Mouse (Mus musculus) monocyte, adult 2 months (primary cell): ENCODE data around the gene Kbtbd13.

Experiments
- DNase-seq, 2 experiments: peaks; one replicate each; pipeline ENCODE4 v3.0.0; 2022; ENCODE audit warnings: low spot score in 2 of 2, low read depth in 1 of 2

Kbtbd13 gene

GRCm38 (mm10) chr9:65394360-65394759 lies 2.9 kb upstream of the Kbtbd13 start:
- no peak for DNase-seq

DNA sequence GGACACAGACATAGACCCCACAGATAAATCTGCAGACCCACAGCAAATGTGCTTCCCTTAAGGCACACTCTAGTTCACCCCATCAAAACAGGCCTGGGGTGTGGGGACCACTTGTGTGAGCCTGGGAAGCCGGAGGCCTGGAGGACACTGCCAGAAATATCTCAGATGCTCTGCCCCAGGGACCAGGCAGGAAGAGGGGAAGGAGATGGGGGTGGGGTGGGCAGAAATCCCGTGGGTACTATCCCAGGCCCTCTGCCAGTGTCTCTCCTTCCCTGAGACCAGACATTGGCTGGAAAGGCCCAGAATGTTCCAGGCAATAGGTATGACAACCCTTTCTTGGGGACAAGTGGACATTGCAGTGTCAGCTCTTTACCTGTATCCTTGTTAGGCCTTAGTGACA lies 2.2 kb upstream of the Kbtbd13 start:
- DNase-seq = no peak

DNA sequence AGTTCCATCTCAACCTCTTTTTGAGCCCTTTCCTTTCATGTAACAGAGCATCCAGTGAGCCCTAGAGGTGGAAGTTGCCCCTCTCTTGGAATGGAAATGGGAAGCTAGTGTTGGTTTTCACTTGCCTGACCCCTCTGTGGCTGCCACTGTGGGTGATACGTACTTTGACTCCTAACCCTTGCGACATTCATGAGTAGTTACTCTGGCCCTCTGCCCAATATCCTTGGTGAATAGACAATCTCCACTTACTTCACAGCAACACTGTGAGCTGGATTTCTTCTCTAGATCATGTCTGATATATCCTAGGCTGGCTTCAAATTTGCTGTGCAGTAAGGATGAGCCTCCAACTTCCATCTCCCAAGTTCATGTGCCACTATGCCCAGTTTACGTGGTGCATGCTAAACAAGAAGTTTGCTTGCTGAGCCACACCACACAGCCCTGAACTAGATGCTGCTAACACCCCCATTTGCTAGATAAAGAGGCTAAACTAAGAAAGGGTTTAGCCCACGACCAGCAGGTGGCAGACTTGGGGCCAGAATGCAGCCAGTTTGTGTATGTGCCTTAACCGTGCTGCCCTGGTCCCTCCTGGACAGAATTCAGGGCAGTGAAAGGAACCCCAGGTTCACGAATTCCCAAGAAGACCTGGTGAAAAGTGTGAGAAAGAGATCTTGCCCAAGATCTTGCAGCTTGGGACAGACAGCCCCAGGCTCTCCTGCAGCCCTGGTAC lies 1.3 kb upstream of the Kbtbd13 start:
- no peak for DNase-seq

DNA sequence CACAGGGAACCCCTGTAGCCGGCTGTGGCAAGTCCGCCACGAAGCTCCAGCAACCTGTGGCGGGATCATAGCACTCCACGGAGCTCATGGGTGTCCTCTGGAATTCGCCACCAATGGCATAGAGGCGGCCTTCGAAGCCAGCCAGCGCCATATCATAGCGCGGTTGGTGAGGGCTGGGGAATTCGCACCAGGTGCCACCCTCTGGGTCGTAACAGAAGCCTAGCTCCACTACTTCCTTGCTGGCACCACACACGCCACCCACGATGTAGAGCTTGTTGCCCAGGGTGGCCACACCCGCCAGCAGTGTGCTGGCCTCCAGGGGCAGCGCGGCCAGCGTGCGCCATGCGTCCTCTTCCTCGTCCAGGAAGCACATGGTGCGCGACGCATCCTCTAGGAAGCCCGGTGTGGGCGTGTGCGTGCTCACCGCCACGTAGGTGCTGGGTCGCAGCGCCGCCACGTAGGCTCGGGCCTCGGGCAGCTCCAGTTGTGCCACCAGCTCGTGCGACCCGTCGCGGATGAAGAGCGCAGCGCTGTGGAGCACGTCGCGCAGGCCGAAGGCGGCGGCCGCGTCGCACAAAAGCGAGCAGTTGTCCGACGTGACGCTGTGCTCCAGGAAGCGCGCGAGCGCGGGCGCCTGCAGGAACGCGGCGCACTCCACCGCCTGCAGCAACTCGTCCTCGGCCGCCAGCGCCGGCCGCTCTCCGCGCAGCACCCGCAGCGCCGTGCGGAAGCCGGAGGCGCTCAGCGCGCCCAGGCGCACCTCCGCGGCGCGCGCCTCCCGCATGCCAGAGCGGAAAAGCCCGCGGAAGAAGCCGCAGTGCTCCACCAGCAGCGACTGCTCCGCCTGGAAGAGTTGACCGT lies 470 bp downstream of the Kbtbd13 start:
- DNase-seq = no peak

GRCm38 (mm10) chr9:65386373-65387140 lies 4.9 kb downstream of the Kbtbd13 start:
- no peak for DNase-seq

- DNase-seq = no peak
Measured at GRCm38 (mm10) chr9:65384276-65384675, 7.2 kb downstream of the Kbtbd13 start.

DNA sequence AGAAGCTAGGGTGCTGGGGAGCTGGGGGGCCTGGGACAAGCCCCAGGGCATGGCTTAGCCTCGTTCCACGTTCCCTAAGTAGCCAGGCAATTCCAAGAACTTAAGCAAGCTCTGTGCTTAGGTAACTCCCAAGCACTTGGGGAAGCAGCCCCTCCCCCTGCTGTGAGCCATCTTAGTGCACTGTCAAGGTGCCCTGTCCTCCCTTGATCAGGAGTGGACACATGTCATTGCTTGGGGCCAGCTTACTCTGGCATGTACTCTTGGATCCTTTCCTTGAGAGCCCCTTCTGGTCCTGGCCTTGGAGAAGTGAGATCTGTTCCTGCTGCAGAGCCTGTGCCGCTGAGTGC lies 8.7 kb downstream of the Kbtbd13 start:
- DNase-seq = no peak

- no peak for DNase-seq
Measured at GRCm38 (mm10) chr9:65382031-65382750, 9.3 kb downstream of the Kbtbd13 start.

- no peak for DNase-seq
Measured at GRCm38 (mm10) chr9:65381017-65381590, 10.3 kb downstream of the Kbtbd13 start.

DNA sequence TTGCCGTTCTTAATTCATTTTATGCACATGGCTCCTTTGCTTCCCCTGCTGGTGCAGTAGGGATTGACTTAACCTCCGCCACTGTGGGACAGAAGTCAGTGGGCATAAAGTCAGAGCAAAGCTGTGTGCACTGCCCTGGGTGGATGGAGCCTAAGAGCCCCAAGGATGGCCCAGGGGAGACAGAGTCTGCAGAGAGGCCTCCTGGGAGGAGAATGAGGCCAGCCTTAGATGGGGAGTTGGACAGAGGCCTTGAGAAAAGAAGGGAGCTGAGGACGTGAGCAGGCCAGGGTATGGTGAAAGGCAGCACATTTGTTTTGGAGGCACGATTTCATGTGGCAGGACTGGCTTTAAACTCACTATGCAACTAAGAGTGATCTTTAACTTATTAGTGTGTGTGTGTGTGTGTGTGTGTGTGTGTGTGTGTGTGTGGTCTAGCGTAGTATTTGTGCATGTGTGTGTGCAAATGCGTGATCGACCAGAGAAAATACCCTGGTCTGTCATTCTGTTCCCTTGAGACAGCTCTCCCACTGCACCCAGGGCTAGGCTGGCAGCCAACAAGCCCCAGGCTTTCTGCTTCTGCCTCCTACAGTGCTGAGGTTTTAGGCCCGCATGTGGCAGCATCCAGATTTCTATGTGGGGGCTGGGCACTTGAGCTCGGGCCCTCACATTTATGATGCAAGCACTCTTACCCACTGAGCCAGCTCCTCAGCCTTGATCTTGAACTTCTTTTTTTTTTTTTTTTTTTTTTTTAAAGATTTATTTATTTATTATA lies 16.1 kb downstream of the Kbtbd13 start:
- no peak for DNase-seq

- no peak for DNase-seq
Measured at GRCm38 (mm10) chr9:65374468-65375162, 16.8 kb downstream of the Kbtbd13 start.

GRCm38 (mm10) chr9:65372449-65372848 lies 19.0 kb downstream of the Kbtbd13 start:
- DNase-seq = no peak

GRCm38 (mm10) chr9:65371756-65372155 lies 19.7 kb downstream of the Kbtbd13 start:
- no peak for DNase-seq

GRCm38 (mm10) chr9:65365721-65366120 lies 25.7 kb downstream of the Kbtbd13 start:
- DNase-seq = no peak

- DNase-seq = no peak
Measured at GRCm38 (mm10) chr9:65363684-65364083, 27.8 kb downstream of the Kbtbd13 start.

- DNase-seq = no peak
Measured at GRCm38 (mm10) chr9:65360641-65361448, 30.6 kb downstream of the Kbtbd13 start, which contains the start of gene Ubap1l. Gene Ubap1l, plus strand, starts transcription at chr9:65361041.

DNA sequence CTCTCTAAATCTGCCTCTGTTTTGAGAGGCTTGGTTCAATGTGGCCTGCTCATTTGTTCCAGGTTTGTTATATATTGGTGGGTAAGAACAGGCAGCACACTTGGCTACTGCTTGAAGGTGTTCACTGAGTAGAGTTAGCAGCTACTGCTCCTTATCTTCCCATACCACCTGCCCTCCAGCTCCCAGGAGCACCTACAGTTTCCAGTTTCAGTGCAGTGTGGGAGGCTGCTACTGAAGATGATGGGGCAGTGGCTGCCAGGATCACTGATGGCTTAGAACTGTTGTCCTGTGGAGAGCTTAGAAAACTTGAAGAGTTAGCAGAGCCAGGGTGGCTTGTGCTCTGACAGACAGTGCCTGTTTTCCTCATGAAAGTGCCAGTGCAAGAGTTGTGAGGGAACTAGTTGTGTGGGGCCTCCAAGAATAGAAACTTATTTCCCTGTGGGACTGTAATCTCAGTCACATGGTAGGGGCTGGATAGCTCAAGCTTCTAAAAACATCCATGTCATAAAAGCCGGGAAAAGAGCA lies 32.4 kb downstream of the Kbtbd13 start:
- DNase-seq = no peak

DNA sequence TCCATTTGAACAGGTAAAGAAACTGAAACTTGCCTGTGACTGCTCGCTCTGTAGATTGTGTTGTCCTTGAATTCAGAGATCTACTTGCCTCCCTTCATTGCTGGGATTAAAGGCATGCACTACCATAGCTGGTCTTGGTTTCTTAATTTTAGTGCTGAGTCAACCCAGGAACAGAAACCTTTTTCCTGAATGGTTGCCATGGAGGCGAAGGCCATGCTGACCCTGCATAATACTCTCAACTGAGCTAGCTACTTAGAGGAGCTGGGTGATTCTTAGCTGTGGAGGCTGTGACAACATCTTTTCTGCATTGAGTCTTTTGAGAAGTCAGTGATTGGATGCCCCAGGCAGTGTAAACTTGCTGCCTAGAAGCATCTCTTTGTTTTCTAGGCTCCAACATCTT lies 34.5 kb downstream of the Kbtbd13 start:
- DNase-seq = no peak
